Mouse (Mus musculus) T-cell, adult 66 days (primary cell): ENCODE measurements around the gene Hist1h2bf. TPM values are rescaled to one million over a fixed set of nuclear protein-coding genes. Genes with fewer than 3 reads are reported as not detected.

Experiments
- total RNA-seq, 2 experiments: library from RNA; stranded (reverse); gene quantifications; 3 replicates in 1 of 2; 4 replicates in 1 of 2; pipeline ENCODE4 v1.2.4; 2023

The Hist1h2bf gene
- total RNA-seq, 2 experiments from 2014 or later, result 79.7 to 145 TPM

Other genes with a start within 250 kb of the Hist1h2bf start
- gene Zfp322a, start 205.0 kb downstream of the Hist1h2bf start, total RNA-seq, result 10 to 100 TPM; 20.0 to 22.2 TPM
- 10 to 100 TPM; 19.1 to 21.9 TPM for gene Abt1, start 150.3 kb downstream of the Hist1h2bf start, total RNA-seq
- gene Btn1a1, start 108.3 kb downstream of the Hist1h2bf start, total RNA-seq, result not detected
- not detected for gene Btn2a2, start 85.3 kb downstream of the Hist1h2bf start, total RNA-seq
- 100 to 1,000 TPM; 263 to 347 TPM for gene Hist1h4h, start 43.1 kb downstream of the Hist1h2bf start, total RNA-seq
- gene Hist1h2af, start 40.3 kb downstream of the Hist1h2bf start, total RNA-seq, result 10 to 100 TPM; 25.3 to 89.5 TPM
- gene Hist1h3g, start 38.8 kb downstream of the Hist1h2bf start, total RNA-seq, result 10 to 100 TPM; 15.6 to 26.1 TPM
- 10 to 100 TPM in 1 of 2 experiments, 1 to 10 TPM in 1; 7.0 to 13.4 TPM for gene Hist1h2bh, start 30.8 kb downstream of the Hist1h2bf start, total RNA-seq
- gene Hist1h3f, start 30.1 kb downstream of the Hist1h2bf start, total RNA-seq, result 10 to 100 TPM; 62.8 to 92.1 TPM
- gene Hist1h4f, start 22.5 kb downstream of the Hist1h2bf start, total RNA-seq, result 100 to 1,000 TPM in 1 of 2 experiments, 10 to 100 TPM in 1; 83.0 to 211 TPM
- 10 to 100 TPM in 1 of 2 experiments, 1 to 10 TPM in 1; 7.2 to 15.8 TPM for gene Hist1h1d, start 20.9 kb downstream of the Hist1h2bf start, total RNA-seq
- 100 to 1,000 TPM; 113 to 162 TPM for gene Hist1h3e, start 11.8 kb downstream of the Hist1h2bf start, total RNA-seq
- 10 to 100 TPM; 10.2 to 27.9 TPM for gene Hist1h2ae, start 3.0 kb downstream of the Hist1h2bf start, total RNA-seq
- 100 to 1,000 TPM; 171 to 249 TPM for gene Hist1h2bg, start 2.8 kb downstream of the Hist1h2bf start, total RNA-seq
- gene Hist1h2ad, start 185 bp upstream of the Hist1h2bf start, total RNA-seq, result 1 to 10 TPM in 1 of 2 experiments, not detected in 1; 10.0 TPM
- 10 to 100 TPM in 1 of 2 experiments, 1 to 10 TPM in 1; 4.9 to 12.6 TPM for gene Hist1h3d, start 1.6 kb upstream of the Hist1h2bf start, total RNA-seq
- 100 to 1,000 TPM; 122 to 174 TPM for gene Hist1h4d, start 7.4 kb upstream of the Hist1h2bf start, total RNA-seq
- gene Hist1h2be, start 46.9 kb upstream of the Hist1h2bf start, total RNA-seq, result 10 to 100 TPM; 16.7 to 27.0 TPM
- 100 to 1,000 TPM; 103 to 169 TPM for gene Hist1h1e, start 48.4 kb upstream of the Hist1h2bf start, total RNA-seq
- gene Hist1h2ac, start 109.8 kb upstream of the Hist1h2bf start, total RNA-seq, result 10 to 100 TPM; 10.3 to 12.2 TPM
- gene Hist1h2bc, start 110.0 kb upstream of the Hist1h2bf start, total RNA-seq, result 10 to 100 TPM in 1 of 2 experiments, 1 to 10 TPM in 1; 8.2 to 15.2 TPM
- not detected for gene Hist1h1t, start 121.6 kb upstream of the Hist1h2bf start, total RNA-seq
- gene Hist1h4c, start 124.3 kb upstream of the Hist1h2bf start, total RNA-seq, result 100 to 1,000 TPM; 113 to 135 TPM
- gene Hfe, start 136.7 kb upstream of the Hist1h2bf start, total RNA-seq, result 1 to 10 TPM; 1.4 to 2.5 TPM
- gene Hist1h1c, start 164.6 kb upstream of the Hist1h2bf start, total RNA-seq, result 100 to 1,000 TPM; 569 to 655 TPM
- gene Hist1h3c, start 171.4 kb upstream of the Hist1h2bf start, total RNA-seq, result 10 to 100 TPM in 1 of 2 experiments, 1 to 10 TPM in 1; 9.0 to 44.3 TPM
- gene Hist1h2bb, start 172.5 kb upstream of the Hist1h2bf start, total RNA-seq, result 10 to 100 TPM; 34.2 to 89.5 TPM
- gene Hist1h2ab, start 176.9 kb upstream of the Hist1h2bf start, total RNA-seq, result 100 to 1,000 TPM in 1 of 2 experiments, 10 to 100 TPM in 1; 38.6 to 105 TPM
- gene Hist1h3b, start 178.1 kb upstream of the Hist1h2bf start, total RNA-seq, result 100 to 1,000 TPM in 1 of 2 experiments, 10 to 100 TPM in 1; 28.4 to 127 TPM
- 100 to 1,000 TPM in 1 of 2 experiments, 10 to 100 TPM in 1; 24.4 to 105 TPM for gene Hist1h4b, start 182.8 kb upstream of the Hist1h2bf start, total RNA-seq
- gene Hist1h4a, start 187.0 kb upstream of the Hist1h2bf start, total RNA-seq, result 100 to 1,000 TPM in 1 of 2 experiments, 10 to 100 TPM in 1; 85.2 to 131 TPM
- gene Hist1h3a, start 188.2 kb upstream of the Hist1h2bf start, total RNA-seq, result 100 to 1,000 TPM; 140 to 197 TPM
- 10 to 100 TPM; 23.6 to 46.7 TPM for gene Hist1h1a, start 189.5 kb upstream of the Hist1h2bf start, total RNA-seq
- gene Trim38, start 195.7 kb upstream of the Hist1h2bf start, total RNA-seq, result not detected
- not detected for gene Slc17a2, start 232.8 kb upstream of the Hist1h2bf start, total RNA-seq